Mouse (Mus musculus) midbrain, embryonic 14.5 days (tissue): ENCODE results near the gene H2al2a. TPM values are rescaled to one million over a fixed set of nuclear protein-coding genes. Genes with fewer than 3 reads are reported as not detected.

ENCODE experiments used
- ATAC-seq: fragments of 200-750 bp; cut with Nextera tagmentation; 2 replicates; pipeline ENCODE4 v1.8.0; 2017; ENCODE audit warnings: moderate number of reproducible peaks, moderate library complexity; ENCODE audit not compliant: low FRiP score, low TSS enrichment
- DNase-seq: peaks from one replicate; pipeline ENCODE4 v3.0.0-alpha.2; 2015
- H3K27ac ChIP-seq: fragments of 300-500 bp; sonication (generic); replicated peaks from 2 replicates; pipeline ENCODE4 v1.5.1; 2014; ENCODE audit warnings: mild to moderate bottlenecking, low read depth, low read length, moderate library complexity
- H3K27me3 ChIP-seq: fragments of 300-500 bp; sonication (generic); 2 replicates; pipeline ENCODE4 v1.6.1; 2014; ENCODE audit warnings: low read length, control low read depth, mixed read lengths; ENCODE audit not compliant: control insufficient read depth, insufficient read depth
- H3K36me3 ChIP-seq: fragments of 300-500 bp; sonication (generic); 2 replicates; pipeline ENCODE4 v1.6.1; 2014; ENCODE audit warnings: low read length, control low read depth; ENCODE audit not compliant: control insufficient read depth, insufficient read depth
- H3K4me1 ChIP-seq: fragments of 300-500 bp; sonication (generic); 2 replicates; pipeline ENCODE4 v1.6.1; 2014; ENCODE audit warnings: mild to moderate bottlenecking, antibody characterized with exemption, low read length, control low read depth; ENCODE audit not compliant: control insufficient read depth, insufficient read depth
- H3K4me2 ChIP-seq: fragments of 300-500 bp; sonication (generic); 2 replicates; pipeline ENCODE4 v1.6.1; 2014; ENCODE audit warnings: mild to moderate bottlenecking, low read length, moderate library complexity
- H3K4me3 ChIP-seq: fragments of 300-500 bp; sonication (generic); replicated peaks from 2 replicates; pipeline ENCODE4 v1.5.1; 2014; ENCODE audit warnings: low read depth, low read length
- H3K9ac ChIP-seq: fragments of 300-500 bp; sonication (generic); replicated peaks from 2 replicates; pipeline ENCODE4 v1.6.1; 2014; ENCODE audit warnings: mild to moderate bottlenecking, low read length, moderate library complexity
- H3K9me3 ChIP-seq: fragments of 300-500 bp; sonication (generic); 2 replicates; pipeline ENCODE4 v1.6.1; 2016; ENCODE audit warnings: low read length, control low read depth, mixed read lengths; ENCODE audit not compliant: control insufficient read depth
- WGBS: fragments of 180-500 bp; shearing (Covaris S2); extraction: QIAGEN DNeasy Blood & Tissue Kit; methylation state at CpG from one replicate; pipeline ENCODE4 v1.1.7; 2014; 5-methylcytosine and 5-hydroxymethylcytosine counted together
- polyA plus RNA-seq: library from polyadenylated mRNA; unstranded; fragments of >200 nt; fragmentation: Nextera tagmentation; extraction: Ambion mirVana; gene quantifications from 2 replicates; pipeline ENCODE4 v1.2.1, GENCODE M21; 2014

H2al2a gene
- polyA plus RNA-seq, 1 experiment from 2014 or later = not detected

DNA sequence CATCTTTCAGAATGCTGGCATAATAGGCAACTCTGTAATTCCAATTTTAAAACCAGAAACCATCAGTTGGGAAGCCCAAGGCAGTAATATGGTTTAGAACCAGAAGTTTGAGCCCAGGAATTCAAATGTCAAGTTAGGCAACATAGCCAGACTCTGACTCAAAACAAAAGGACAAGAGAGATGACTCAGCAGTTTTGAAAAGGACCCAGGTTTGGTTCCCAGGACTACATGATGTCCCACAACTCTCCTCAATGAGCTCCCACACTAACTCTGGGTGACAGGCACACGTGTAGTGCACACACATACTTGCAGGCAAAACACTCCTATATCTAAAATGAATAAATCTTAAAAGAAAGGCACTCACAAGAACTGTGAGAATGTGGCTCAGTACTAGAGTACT, 22.4 kb upstream of the H2al2a start:
- no peak overlapping the region for H3K4me2 ChIP-seq
- ATAC-seq (no peak), DNase-seq (no peak)
- no peak overlapping the region for H3K9ac ChIP-seq
- no peaks in the 10 kb centered on the region for H3K27me3 ChIP-seq
- H3K4me3 ChIP-seq = no peak overlapping the region
- H3K4me1 ChIP-seq = no peaks in the 10 kb centered on the region
- WGBS = 83% methylated on average over 1 of the region's 1 CpGs
- no peaks in the 10 kb centered on the region for H3K36me3 ChIP-seq
- H3K27ac ChIP-seq = no peak overlapping the region
- H3K9me3 ChIP-seq = no peaks in the 10 kb centered on the region

DNA sequence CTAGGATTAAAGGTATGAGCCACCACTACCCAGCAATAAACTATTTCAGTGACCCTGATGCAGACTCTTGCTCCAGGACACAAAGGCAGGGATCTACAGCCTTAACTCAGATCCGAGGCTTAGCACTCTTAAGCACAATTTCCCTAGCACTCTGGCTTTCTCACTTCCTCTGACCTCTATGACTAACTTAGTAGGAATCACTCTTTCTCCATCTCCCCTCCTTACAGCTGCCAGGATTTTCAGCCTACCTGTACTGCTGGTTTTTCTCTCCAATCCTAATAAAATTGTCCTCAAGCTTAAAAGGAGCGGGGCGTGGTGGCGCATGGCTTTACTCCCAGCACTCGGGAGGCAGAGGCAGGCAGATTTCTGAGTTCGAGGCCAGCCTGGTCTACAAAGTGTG, 20.6 kb upstream of the H2al2a start:
- ATAC-seq = no peak
- no peak for DNase-seq
- Histone ChIP-seq H3K27me3 (no peaks in the 10 kb centered on the region), H3K27ac (no peak overlapping the region), H3K9ac (no peak overlapping the region), H3K9me3 (no peaks in the 10 kb centered on the region), H3K4me2 (no peak overlapping the region), H3K36me3 (no peaks in the 10 kb centered on the region), H3K4me1 (no peaks in the 10 kb centered on the region), H3K4me3 (no peak overlapping the region)
- 96% methylated on average over 6 of the region's 6 CpGs for WGBS

DNA sequence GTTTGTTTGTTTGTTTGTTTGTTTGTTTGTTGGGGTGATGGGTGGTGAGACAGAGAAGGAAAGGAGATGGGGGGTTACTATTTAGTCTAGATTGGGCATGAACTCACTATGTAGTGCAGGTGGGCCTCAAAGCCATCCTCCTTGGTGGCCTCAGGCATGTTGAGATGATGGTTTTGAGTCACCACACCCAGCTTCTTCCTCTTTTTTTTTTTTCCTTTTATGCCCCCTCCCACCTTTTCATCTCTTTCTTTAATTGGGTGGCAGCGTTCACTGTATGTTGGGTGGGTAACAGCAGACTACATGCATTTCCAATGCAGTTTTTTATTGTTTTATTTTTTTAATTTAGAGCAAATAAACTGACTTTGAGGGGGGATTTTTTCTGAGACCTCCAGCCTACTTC, 19.9 kb upstream of the H2al2a start:
- Histone ChIP-seq H3K4me1 (no peaks in the 10 kb centered on the region), H3K36me3 (no peaks in the 10 kb centered on the region), H3K9ac (no peak overlapping the region), H3K27ac (no peak overlapping the region), H3K27me3 (no peaks in the 10 kb centered on the region), H3K4me2 (no peak overlapping the region), H3K9me3 (no peaks in the 10 kb centered on the region), H3K4me3 (no peak overlapping the region)
- no peak for ATAC-seq
- WGBS = 90% methylated on average over 1 of the region's 1 CpGs
- DNase-seq = no peak

DNA sequence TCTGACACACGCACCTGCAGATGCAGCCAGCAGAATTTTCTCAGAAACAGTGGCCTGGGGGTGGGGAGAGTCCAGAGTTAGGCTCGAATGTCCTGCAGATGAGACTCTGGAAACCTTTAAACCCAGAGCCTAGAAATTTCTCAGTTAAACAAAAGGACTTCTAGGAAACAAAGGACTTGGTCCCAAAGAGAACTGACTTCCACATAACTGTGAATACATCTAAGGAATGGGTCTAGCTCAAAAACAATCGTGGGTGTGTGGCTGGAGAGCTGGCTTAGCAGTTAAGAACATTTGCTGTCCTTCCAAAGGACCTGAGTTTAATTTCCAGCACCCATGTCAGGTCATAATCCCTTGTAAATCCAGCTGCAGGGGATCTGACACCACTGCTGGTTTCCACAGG, 18.8 kb upstream of the H2al2a start:
- WGBS = 41% methylated on average over 3 of the region's 3 CpGs
- Histone ChIP-seq H3K27me3 (no peaks in the 10 kb centered on the region), H3K4me2 (no peak overlapping the region), H3K9ac (no peak overlapping the region), H3K4me3 (no peak overlapping the region), H3K4me1 (no peaks in the 10 kb centered on the region), H3K36me3 (no peaks in the 10 kb centered on the region), H3K27ac (no peak overlapping the region), H3K9me3 (no peaks in the 10 kb centered on the region)
- DNase-seq (no peak), ATAC-seq (no peak)

DNA sequence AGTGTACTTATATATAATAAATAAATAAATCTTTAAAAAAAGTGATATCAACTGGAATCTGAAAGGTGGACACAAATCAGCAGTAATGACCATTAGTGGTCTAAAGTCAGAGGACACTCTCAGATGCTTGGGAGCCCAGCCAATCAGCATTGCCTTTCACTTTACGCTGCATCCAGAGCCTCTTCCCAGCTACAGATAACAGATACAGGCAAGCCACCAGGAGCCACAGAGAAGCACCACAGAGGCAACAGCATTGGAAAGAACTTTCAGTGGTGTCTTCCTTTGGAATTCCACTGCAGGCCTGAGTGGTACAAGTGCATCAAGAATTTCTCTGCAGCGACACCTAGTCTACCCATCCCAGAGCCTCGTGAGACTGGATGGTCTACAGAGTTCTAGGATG, 16.1 kb upstream of the H2al2a start:
- H3K9ac ChIP-seq = no peak overlapping the region
- no peaks in the 10 kb centered on the region for H3K36me3 ChIP-seq
- H3K9me3 ChIP-seq = no peaks in the 10 kb centered on the region
- H3K27ac ChIP-seq = no peak overlapping the region
- WGBS = 92% methylated on average over 3 of the region's 3 CpGs
- no peaks in the 10 kb centered on the region for H3K27me3 ChIP-seq
- DNase-seq (no peak), ATAC-seq (no peak)
- no peaks in the 10 kb centered on the region for H3K4me1 ChIP-seq
- no peak overlapping the region for H3K4me3 ChIP-seq
- H3K4me2 ChIP-seq = no peak overlapping the region

DNA sequence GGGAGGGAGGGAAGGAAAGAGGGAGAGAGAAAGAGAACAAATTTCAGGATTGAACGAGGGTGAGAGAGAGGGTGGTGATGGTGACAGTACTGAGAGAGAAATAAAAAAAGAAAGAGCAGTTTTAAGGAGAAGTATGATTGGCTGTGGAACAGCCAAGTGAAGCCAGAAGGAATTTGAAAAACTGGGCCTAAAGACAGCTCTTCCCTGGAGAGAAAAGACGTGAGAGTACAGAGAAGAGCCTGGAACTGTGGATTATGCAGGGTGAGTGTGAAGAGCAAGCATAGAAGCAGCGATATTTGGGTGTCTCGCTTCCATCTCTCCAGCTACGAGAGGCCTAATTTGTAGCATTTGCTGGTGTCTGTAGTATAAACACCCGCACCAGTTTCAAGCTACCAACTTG, 14.5 kb upstream of the H2al2a start:
- DNase-seq (no peak), ATAC-seq (no peak)
- no peaks in the 10 kb centered on the region for H3K9me3 ChIP-seq
- no peak overlapping the region for H3K9ac ChIP-seq
- H3K4me2 ChIP-seq = no peak overlapping the region
- no peaks in the 10 kb centered on the region for H3K27me3 ChIP-seq
- 90% methylated on average over 6 of the region's 6 CpGs for WGBS
- no peak overlapping the region for H3K4me3 ChIP-seq
- H3K4me1 ChIP-seq = no peaks in the 10 kb centered on the region
- H3K36me3 ChIP-seq = no peaks in the 10 kb centered on the region
- H3K27ac ChIP-seq = no peak overlapping the region

DNA sequence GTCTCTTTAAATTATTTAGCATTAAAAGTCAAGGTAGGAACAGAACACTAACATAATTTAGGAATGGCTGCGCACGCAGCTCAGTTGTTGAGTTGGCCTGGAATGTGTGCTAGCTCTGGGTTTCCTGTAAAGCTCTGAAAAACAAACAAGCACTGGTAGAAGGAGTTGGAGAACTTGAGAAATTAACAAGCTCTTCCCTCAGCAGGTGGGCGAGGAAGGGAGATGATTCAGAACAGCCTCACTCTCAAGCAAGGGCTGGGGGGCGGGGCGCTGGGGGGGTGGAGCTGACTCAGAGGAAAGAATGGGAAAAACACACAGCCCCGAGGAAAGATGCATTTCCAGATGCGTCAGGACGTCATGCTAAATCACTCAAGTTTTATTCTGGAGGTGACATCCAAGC, 8.4 kb upstream of the H2al2a start:
- no peak overlapping the region for H3K9ac ChIP-seq
- H3K27me3 ChIP-seq = no peaks in the 10 kb centered on the region
- WGBS = 37% methylated on average over 8 of the region's 8 CpGs
- DNase-seq (peak; percentile 8), ATAC-seq (no peak)
- H3K4me2 ChIP-seq = no peak overlapping the region
- no peaks in the 10 kb centered on the region for H3K36me3 ChIP-seq
- no peak overlapping the region for H3K27ac ChIP-seq
- no peak overlapping the region for H3K4me3 ChIP-seq
- H3K4me1 ChIP-seq = no peaks in the 10 kb centered on the region
- no peaks in the 10 kb centered on the region for H3K9me3 ChIP-seq

DNA sequence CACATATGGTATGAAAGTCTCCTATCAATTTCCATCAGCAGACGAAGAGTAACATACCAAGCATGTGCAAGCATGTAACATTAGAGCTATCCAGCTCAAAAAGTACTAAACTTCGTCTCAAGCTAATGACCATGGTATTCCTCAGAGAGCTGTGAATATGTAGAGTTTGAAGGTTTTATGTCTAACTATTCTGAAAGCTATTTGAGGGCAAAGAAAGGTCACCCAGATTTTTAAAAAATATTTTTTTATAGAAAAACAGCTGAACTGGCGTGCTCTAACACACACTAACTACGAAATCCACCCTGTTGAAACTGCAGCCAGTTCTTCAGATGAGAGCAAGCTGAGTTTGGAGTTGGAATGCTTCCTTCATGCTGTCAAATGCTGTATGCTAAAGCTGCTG, 7.5 kb upstream of the H2al2a start:
- WGBS = 93% methylated on average over 4 of the region's 4 CpGs
- ATAC-seq = no peak
- Histone ChIP-seq H3K4me1 (no peaks in the 10 kb centered on the region), H3K27me3 (no peaks in the 10 kb centered on the region), H3K4me2 (no peak overlapping the region), H3K4me3 (no peak overlapping the region), H3K9ac (no peak overlapping the region), H3K9me3 (no peaks in the 10 kb centered on the region), H3K36me3 (no peaks in the 10 kb centered on the region), H3K27ac (no peak overlapping the region)
- DNase-seq = no peak

DNA sequence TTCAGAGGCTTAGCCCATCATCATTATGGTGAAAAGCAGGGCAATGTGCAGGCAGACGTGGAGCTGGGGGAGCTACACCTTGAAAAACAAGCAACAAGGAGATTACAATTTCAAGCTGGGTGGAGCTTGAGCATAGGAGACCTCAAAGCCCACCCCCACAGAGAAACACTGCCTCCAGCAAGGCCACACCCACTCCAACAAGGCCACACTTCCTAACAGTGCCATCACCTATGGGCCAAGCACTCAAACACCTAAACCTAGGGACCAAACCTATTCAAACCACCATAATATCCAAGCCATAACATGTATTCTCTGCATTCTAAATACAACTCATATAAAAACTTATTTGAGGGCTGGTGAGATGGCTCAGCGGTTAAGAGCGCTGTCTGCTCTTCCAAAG, 5.5 kb upstream of the H2al2a start:
- DNase-seq (no peak), ATAC-seq (no peak)
- whole genome bisulfite sequencing = 94% methylated on average over 3 of the region's 3 CpGs
- H3K4me1 ChIP-seq = no peaks in the 10 kb centered on the region
- H3K9me3 ChIP-seq = no peaks in the 10 kb centered on the region
- no peak overlapping the region for H3K4me2 ChIP-seq
- no peak overlapping the region for H3K4me3 ChIP-seq
- no peak overlapping the region for H3K27ac ChIP-seq
- H3K9ac ChIP-seq = no peak overlapping the region
- no peaks in the 10 kb centered on the region for H3K36me3 ChIP-seq
- H3K27me3 ChIP-seq = no peaks in the 10 kb centered on the region
